Mouse (Mus musculus) layer of hippocampus, postnatal 14 days (tissue): ENCODE results near the gene Ap2b1. TPM values are rescaled to one million over a fixed set of nuclear protein-coding genes. Genes with fewer than 3 reads are reported as not detected.

Source experiments
- DNase-seq, 2 experiments: peaks; one replicate each; pipeline ENCODE4 v3.0.0; 2021 to 2022; ENCODE audit warnings: low spot score in 2 of 2, mixed read lengths in 1 of 2
- total RNA-seq, 2 experiments: library from RNA; stranded (reverse); gene quantifications; 2 replicates each; pipeline ENCODE4 v1.2.3; 2021

The Ap2b1 gene
- total RNA-seq, 2 experiments from 2014 or later: 352 to 359 TPM

DNA sequence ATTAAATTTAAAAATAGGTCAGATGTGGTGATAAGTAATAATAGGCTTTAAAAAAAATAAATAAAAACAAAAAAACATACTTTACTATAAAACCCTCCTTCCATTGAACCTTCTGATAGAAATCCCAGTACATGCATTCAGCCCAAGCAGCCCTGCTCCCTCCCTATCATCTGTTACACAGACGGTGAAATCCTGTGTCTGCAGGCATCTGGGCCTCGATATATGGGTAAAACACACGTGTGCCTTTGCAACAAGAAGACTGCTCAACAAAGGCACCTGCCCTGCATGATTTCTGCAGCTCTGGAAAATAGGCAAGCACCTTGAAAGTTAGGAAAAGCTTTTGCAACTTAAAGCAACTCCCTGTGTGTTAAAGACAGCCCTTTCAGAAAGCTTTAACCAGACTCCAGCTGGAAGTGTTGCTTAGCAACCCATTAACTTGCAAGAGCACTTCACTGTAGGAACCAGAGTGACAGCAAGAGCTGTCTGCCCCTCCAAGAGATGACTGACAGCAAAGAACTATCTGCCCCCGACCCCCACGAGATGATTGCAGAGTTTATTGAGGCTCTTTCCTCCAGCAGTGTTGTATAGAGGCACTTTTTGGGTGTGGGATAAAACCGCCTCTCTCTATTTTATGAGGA, 96.1 kb downstream of the Ap2b1 start:
- DNase-seq: peak in 1 of 2 experiments; percentile 39

- DNase-seq: no peak
Observed at GRCm38 (mm10) chr11:83397626-83398025, 98.8 kb downstream of the Ap2b1 start.

DNA sequence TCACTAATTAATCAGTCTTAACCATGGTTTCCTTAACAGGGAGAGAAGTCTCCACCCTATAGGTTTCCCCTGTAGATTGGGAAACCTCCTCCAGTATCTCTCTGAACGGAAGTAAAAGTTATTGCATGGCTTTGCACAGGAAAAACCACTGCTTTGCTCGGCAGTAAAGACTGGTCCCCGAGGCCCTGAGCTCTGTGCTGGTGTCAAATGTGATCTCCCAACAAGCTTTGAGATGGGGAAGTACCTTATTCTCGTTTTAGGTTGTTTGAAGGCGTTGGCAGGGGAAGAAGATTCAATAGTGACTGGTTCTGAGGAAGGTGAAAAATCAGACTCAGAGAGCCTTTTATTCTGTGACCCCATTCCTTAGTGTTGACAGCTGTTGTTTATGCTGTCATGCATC, 99.9 kb downstream of the Ap2b1 start:
- no peak for DNase-seq

DNA sequence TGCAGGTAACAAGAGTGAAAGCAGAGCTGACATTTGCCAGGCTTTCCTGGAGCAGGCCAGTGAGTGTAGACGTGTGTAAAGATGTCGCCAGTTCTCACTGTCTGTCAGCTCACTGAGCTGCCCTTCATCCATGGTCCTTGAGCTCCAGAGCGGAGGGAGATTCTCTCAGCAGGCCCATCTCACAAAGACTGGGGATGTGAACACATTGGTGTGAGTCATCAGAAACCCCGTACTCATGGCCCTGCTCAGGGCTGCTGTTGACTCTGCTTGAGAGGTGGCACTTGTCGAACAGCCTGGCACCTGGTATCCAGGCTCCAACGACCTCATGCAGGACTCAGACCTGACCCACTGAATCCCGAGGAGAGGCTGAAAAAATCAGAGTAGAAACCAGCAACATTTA, 105.0 kb downstream of the Ap2b1 start:
- DNase-seq: no peak

- DNase-seq: no peak
Observed at GRCm38 (mm10) chr11:83406391-83406790, 107.6 kb downstream of the Ap2b1 start.

- no peak for DNase-seq
Observed at GRCm38 (mm10) chr11:83408242-83408641, 109.4 kb downstream of the Ap2b1 start.

DNA sequence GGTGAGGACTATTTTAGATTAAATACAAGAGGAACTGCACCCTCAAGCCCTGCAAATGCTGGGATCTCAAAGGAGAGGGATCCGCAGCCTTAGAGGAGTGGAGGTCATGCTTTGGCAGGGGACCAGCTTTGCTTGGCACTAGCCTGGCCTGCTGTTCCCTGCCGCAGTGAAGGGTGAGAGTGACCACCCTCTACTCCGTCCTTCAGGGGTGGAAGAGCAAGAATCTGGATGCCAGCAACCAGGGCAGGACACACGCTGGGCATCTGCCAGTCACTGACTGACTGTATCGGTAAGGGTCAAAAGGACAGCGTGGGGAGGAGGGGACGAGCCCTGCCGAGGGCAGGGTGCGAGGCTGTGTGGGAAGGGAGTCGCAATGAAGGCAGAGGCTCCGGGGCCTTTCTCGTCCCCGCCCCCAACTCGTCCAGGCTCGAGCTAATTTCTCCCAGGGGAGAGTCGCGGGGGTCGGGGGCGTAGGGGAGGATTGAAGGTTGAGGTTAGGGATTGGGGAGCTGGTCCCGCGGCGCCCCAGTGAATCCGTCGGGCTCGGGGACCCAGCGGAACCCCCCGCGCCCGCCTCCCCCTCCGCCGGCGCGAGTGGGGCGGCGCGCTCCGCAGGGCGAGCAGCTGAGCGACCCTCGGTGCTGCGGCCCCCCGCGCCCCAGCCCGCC, 110.4 kb downstream of the Ap2b1 start, which contains the start of gene Rasl10b:
TSS of gene Rasl10b (plus strand) at position 51 of the 668 bp plus-strand sequence.
- DNase-seq: peak; percentile 46 to 47

- no peak for DNase-seq
Observed at GRCm38 (mm10) chr11:83409792-83410291, 111.0 kb downstream of the Ap2b1 start.

DNA sequence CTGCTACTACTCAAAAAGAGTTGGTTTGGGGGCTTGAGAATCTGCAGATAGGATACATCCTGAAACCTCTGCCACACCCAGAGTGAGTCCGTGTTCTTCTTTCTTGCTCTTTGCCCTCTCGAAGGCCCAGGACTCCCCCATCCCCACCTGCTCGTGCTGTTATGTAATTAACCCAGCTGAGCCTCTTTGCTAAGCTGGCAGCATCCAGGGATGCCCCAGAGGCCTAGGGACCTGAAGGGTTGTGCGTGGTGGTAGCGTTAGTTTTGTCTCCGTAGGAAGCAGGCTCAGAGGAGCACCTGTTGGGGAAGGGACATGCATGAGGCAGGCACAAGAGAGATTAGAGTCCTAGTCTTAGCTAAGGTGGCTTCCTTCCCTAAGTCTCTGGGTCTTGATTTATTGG, 111.7 kb downstream of the Ap2b1 start:
- DNase-seq: no peak

DNA sequence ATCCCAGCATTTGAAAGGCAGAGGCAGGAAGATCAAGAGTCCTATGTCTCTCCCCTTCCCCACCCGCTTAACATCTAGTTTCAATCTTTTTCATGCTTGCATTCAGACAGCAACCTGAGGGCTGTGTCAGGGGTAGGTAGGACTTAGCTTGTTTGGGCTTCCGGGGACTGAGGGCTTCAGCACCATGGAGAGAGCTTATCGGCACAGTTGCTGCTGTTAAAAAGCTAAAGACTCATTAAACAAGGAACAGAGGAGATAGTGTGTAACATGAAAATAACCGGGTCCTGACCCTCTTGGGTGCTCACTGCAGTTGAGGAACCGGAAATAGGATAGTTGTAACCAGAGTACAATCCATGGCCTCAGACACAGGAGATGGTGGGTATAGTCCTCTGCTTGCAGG, 118.3 kb downstream of the Ap2b1 start:
- DNase-seq: peak in 1 of 2 experiments; percentile 35

DNA sequence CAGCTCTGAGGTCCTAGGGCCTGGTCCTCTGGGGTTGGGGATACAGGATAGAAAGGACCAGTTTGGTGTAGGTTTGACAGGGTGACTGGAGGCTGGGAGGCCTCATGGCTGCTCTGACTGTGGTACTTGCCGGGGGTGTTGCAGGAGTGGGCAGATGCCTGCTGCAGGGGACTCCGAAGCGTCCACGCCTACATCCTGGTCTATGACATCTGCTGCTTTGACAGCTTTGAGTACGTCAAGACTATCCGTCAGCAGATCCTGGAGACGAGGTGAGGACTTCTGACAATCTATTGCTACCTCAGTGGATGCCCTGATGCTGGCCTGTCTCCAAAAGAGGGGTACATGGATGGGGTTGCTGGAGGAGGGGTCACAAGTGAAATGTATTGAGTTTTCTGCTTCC, 118.9 kb downstream of the Ap2b1 start:
- DNase-seq: no peak

DNA sequence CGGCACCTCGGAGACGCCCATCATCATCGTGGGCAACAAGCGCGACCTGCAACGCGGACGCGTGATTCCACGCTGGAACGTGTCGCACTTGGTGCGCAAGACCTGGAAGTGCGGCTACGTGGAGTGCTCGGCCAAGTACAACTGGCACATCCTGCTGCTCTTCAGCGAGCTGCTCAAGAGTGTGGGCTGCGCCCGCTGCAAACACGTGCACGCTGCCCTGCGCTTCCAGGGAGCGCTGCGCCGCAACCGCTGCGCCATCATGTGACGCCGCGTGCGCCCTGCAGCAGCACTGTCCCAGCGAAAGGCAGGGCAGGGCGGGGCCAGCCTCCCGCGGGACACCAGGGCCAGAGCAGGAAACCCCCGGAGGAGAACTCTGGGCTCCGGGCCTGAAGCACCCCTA, 119.7 kb downstream of the Ap2b1 start:
- DNase-seq: peak; percentile 44 to 61

DNA sequence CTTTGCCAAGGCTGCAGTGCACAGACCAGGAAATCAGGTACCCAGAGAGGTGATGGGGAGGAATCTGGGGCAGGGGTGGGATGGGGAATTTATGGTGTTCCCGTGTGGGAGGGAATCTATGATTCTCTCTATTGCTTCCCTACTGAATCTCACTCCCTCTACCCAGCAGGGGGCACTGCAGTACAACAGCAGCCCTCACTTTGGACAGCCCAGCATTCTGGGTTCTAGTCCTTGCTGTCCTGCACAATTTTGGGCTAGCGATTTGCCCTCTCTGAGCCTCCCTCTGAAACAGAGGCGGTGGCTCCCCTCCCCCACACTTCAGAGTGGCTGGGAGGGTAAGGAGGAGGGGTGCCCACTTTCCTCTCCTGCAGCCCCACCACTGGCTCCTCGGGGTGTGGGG, 121.5 kb downstream of the Ap2b1 start:
- peak in 1 of 2 experiments; percentile 32 for DNase-seq

DNA sequence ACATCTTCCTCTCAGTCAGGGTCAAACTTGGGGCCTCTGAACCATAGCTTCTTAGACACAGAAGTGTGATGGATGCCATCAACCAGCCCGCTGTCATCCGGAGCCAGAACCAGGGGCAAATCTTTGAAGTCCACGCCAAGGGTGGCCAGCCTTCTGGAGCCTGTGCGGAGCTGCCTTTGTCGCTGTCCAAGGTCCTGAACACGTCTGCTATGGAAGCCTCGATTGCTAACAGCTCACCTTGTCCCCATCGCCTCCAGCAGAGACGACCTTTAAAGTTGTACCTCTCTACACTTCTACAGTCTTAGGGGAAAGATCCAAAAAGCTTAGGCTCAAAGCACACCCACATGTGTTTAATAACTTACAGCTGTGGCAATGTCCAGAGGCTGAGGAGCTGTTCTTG, 122.5 kb downstream of the Ap2b1 start:
- DNase-seq: no peak

GRCm38 (mm10) chr11:83424681-83425080, 125.9 kb downstream of the Ap2b1 start:
- DNase-seq: peak; percentile 81 to 83

DNA sequence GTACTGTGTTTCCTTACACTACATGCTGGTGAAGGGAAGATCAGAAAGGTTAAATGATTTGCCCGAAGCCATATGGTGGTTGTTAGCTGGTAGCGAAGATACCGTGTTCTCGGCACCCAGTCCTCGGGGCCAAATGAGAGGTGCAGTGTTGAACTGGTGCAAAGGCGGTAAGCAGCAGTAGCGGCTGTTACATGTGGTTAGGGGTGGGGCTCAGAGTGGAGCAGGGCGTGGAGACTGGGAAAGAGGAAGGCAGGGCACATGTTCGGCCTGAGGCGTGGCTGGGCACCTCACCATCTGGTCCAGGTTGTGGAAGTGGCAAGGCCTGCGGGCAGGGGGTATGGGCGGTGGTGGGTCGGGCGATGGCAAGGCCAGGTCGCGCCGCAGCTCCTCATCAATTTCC, 128.1 kb downstream of the Ap2b1 start:
- DNase-seq: no peak

DNA sequence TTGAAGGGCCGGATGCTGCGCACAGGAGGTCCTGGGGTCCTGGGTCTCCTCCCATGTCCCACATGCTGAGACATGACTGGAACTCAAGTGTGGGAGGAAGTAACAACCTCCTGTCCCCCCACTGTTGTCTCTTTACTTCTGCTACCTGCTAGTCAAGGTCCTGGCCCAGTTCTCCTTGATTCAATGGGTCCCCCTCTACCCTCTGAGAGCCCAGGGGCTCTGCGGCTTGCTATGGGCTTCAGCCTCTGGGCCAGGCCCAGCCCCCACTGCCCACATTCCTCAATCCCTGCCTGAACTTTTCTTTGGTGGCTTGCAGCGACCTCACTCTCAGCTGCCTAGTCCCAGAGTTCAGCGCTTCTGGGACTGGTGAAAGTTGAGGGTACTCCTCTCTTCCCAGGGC, 130.5 kb downstream of the Ap2b1 start, which contains the start of gene Gas2l2:
TSS of gene Gas2l2 (minus strand) at position 101 of the 400 bp plus-strand sequence.
- no peak for DNase-seq

GRCm38 (mm10) chr11:83432533-83432932, 133.7 kb downstream of the Ap2b1 start:
- no peak for DNase-seq

GRCm38 (mm10) chr11:83437377-83437776, 138.6 kb downstream of the Ap2b1 start, which contains the start of gene 1700020L24Rik:
1700020L24Rik (plus strand) TSS chr11:83437677.
- DNase-seq: no peak

DNA sequence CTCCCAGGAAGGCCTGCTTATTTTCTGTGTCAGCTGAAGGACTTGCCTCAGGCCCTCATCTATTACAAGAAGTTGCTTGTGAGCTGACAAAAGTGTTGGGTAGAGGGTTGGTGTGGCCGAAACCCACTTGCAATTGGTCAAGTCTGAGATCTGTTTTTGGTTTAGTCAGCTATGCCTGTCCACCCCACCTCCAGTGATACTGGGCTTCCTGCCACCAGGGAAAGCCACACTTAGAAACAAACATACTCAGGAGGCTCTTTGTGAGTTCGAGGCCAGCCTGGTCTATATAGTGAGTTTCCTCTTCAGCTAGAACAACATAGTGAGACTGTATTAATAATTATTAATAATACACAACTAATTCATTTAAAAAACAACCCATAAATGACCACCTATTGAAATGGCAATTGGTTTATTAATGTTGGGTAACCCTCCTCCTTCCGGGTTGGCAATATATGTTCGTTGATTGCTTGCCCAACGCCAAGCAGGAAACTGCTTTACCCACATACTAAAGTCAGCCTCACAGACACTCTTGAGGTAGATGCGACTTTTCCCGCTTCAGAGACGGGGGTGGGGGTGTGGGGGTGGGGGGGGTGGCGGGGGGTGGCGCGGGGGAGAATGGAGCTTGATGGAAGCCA, 140.7 kb downstream of the Ap2b1 start:
- DNase-seq: no peak

DNA sequence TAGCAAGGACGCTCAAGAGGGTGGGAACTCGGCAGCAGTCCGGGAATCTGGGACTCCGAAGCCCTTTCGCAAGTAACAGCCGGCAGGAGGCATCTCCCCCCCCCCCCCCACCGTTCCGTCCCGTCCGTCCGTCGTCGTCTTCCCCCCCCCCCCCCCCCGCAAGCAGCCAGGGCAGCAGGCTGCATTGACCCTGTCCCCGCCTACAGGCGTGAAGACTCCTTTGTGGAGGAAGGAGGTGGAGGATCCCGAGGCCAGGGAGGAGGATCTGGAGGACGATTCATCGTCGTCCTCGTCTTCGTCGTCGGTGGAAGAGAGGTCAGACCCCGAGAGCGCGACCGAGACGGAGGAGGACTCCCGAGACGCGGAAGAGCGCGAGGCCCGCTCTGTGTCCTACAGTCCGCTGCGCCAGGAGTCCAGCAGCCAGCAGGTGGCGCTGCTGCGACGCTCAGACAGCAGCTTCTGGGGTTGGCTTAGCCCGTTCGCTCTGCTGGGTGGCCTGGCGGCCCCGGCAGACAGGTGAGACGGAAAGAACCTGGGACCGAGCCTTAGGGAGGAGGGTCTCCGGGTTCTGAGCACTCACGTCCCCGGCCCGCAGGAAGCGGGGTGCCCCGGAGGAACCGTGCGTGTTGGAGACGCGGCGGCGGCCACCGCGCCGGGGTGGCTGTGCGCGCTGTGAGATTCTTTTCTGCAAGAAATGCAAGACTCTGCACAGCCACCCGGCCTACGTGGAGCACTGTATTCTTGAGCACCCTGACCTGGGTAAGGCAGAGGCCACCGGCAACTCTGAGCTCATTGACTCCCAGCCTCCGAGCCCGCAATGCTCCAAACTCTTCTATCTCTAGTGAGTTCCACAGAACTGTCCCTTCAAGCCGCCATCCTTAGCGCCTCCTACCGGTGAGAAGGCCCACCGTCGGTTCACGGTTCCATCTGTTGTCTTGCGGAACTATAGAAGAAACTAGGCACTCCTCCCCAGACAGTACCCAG, 141.5 kb downstream of the Ap2b1 start:
- peak; percentile 86 to 87 for DNase-seq
